Mouse (Mus musculus): ENCODE results near the gene Ndufb7.

Gene Ndufb7

GRCm38 (mm10) chr8:83607661-83608397 is 41.4 kb downstream of the Ndufb7 start, which contains the start of the genes Tecr and Dnajb1:
Gene Tecr, minus strand, starts transcription at chr8:83607971.
Gene Dnajb1, plus strand, starts transcription at chr8:83608193.
- peak; percentile 100 for DNase-seq (ENCODE audit: low spot score)

- peak; percentile 87 for DNase-seq (ENCODE audit: low spot score)
Observed at GRCm38 (mm10) chr8:83608398-83608829, 41.9 kb downstream of the Ndufb7 start.

- no peak for DNase-seq (ENCODE audit: low spot score)
Observed at GRCm38 (mm10) chr8:83609086-83609485, 42.6 kb downstream of the Ndufb7 start.

GRCm38 (mm10) chr8:83609547-83610180 is 43.2 kb downstream of the Ndufb7 start:
- DNase-seq (ENCODE audit: low spot score) = no peak

GRCm38 (mm10) chr8:83611921-83612320 is 45.5 kb downstream of the Ndufb7 start:
- DNase-seq (ENCODE audit: low spot score) = no peak

GRCm38 (mm10) chr8:83613695-83614094 is 47.2 kb downstream of the Ndufb7 start:
- no peak for DNase-seq (ENCODE audit: low spot score)

- DNase-seq (ENCODE audit: low spot score) = peak; percentile 20
Observed at GRCm38 (mm10) chr8:83616625-83617024, 50.2 kb downstream of the Ndufb7 start.

GRCm38 (mm10) chr8:83617111-83617510 is 50.6 kb downstream of the Ndufb7 start:
- no peak for DNase-seq (ENCODE audit: low spot score)

GRCm38 (mm10) chr8:83618566-83618965 is 52.1 kb downstream of the Ndufb7 start:
- no peak for DNase-seq (ENCODE audit: low spot score)

GRCm38 (mm10) chr8:83619568-83620285 is 53.3 kb downstream of the Ndufb7 start:
- DNase-seq (ENCODE audit: low spot score) = peak; percentile 73
